Mouse (Mus musculus) neural tube, embryonic 13.5 days (tissue): ENCODE measurements at regions not wholly inside any gene's neighbourhood (a gene's known extent, or its start where the extent isn't known, plus 50 kb on each side); places are given as distances from the start of the nearest gene placed in this dataset.

Experiments used
- ATAC-seq: fragments of 200-750 bp; cut with Nextera tagmentation; 2 replicates; pipeline ENCODE4 v1.8.0; 2017; ENCODE audit warnings: low read depth, mild to moderate bottlenecking, moderate TSS enrichment, moderate library complexity
- H3K27ac ChIP-seq: fragments of 300-500 bp; sonication (generic); replicated peaks from 2 replicates; pipeline ENCODE4 v1.5.1; 2015; ENCODE audit warnings: moderate library complexity, mild to moderate bottlenecking, inconsistent platforms
- H3K27me3 ChIP-seq: fragments of 300-500 bp; sonication (generic); 2 replicates; pipeline ENCODE4 v1.6.1; 2015; ENCODE audit warnings: mild to moderate bottlenecking, inconsistent platforms
- H3K36me3 ChIP-seq: fragments of 300-500 bp; sonication (generic); 2 replicates; pipeline ENCODE4 v1.6.1; 2015; ENCODE audit warnings: mild to moderate bottlenecking, inconsistent platforms
- H3K4me1 ChIP-seq: fragments of 300-500 bp; sonication (generic); replicated peaks from 2 replicates; pipeline ENCODE4 v1.6.1; 2015; ENCODE audit warnings: inconsistent platforms
- H3K4me2 ChIP-seq: fragments of 300-500 bp; sonication (generic); 2 replicates; pipeline ENCODE4 v1.6.1; 2015; ENCODE audit warnings: inconsistent platforms, mild to moderate bottlenecking, moderate library complexity
- H3K4me3 ChIP-seq: fragments of 300-500 bp; sonication (generic); 2 replicates; pipeline ENCODE4 v1.5.1; 2015; ENCODE audit warnings: mild to moderate bottlenecking, inconsistent platforms
- H3K9ac ChIP-seq: fragments of 300-500 bp; sonication (generic); 2 replicates; pipeline ENCODE4 v1.6.1; 2015; ENCODE audit warnings: moderate library complexity, mild to moderate bottlenecking, inconsistent platforms
- H3K9me3 ChIP-seq: fragments of 300-500 bp; sonication (generic); 2 replicates; pipeline ENCODE4 v1.6.1; 2016; ENCODE audit warnings: inconsistent platforms
- WGBS: fragments of 180-500 bp; shearing (Covaris S2); methylation state at CpG from one replicate; pipeline ENCODE4 v1.1.7; 2015; 5-methylcytosine and 5-hydroxymethylcytosine counted together

DNA sequence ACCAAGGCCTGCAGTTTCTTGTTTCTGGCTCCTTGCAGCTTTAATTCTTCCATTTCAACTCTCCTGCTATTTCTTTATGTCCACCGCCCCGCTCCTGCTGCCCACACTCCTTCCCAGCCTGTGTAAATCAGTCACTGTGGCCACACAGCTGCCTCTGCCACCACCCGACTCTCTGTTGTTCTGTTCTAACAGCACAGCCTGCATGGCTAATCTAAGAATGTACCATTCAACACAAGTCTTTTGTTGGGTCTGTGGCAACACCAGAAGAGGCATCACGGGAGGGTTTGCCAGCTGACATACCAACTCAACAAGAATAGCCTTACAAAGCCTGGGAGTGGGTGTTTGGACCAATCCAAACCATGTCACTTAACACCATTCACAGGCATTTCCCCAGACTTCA, 264.9 kb upstream of the Pum3 start:
- ATAC-seq = no peak
- no peak overlapping the region for H3K4me3 ChIP-seq
- H3K9ac ChIP-seq = no peak overlapping the region
- no peaks in the 10 kb centered on the region for H3K36me3 ChIP-seq
- no peak overlapping the region for H3K27ac ChIP-seq
- no peak overlapping the region for H3K4me2 ChIP-seq
- no peaks in the 10 kb centered on the region for H3K27me3 ChIP-seq
- no peaks in the 10 kb centered on the region for H3K9me3 ChIP-seq
- 39% methylated on average over 4 of the region's 4 CpGs for WGBS
- no peaks in the 10 kb centered on the region for H3K4me1 ChIP-seq

DNA sequence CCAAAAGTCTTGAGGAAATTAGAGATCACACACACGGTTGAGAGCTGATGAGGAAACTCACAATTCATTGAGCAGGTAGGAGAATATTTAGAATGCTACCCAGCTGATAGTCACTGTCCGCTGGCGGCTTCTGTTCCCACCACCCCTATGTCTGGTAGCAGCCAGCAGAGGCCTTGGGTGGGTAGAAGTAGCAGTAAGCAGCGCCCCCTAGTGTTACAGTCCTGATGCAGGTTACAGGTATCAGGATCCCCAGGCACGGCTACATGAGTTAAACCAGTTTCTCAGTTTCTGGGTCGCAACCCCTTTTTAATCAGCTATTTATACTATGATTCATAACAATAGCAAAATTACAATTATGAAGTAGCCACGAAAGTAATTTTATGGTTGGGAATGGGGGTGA, 264.1 kb upstream of the Pum3 start:
- Histone ChIP-seq H3K9me3 (no peaks in the 10 kb centered on the region), H3K27me3 (no peaks in the 10 kb centered on the region), H3K9ac (no peak overlapping the region), H3K4me2 (no peak overlapping the region), H3K4me3 (no peak overlapping the region), H3K27ac (no peak overlapping the region), H3K4me1 (no peaks in the 10 kb centered on the region), H3K36me3 (no peaks in the 10 kb centered on the region)
- 78% methylated on average over 7 of the region's 7 CpGs for WGBS
- ATAC-seq = no peak

DNA sequence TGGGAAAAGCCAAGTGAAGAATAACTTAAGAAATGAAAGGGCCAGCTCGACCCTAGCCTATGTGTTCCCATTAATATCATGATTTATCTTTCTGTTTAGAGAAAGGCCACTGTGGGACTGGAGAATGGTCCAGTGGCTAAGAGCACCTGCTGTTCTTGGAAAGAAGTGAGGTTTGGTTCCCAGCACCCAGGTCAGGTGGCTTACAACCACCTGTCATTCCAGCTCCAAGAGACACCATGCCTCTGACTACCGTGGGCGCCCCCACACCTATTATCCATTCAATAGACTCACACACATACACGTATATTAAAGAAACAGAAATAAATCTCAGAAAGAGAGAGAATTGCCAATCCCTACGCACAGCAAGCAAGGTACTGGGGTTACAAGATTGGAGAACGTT, 263.3 kb upstream of the Pum3 start:
- ATAC-seq = no peak
- H3K4me1 ChIP-seq = no peaks in the 10 kb centered on the region
- no peaks in the 10 kb centered on the region for H3K36me3 ChIP-seq
- no peaks in the 10 kb centered on the region for H3K9me3 ChIP-seq
- no peaks in the 10 kb centered on the region for H3K27me3 ChIP-seq
- H3K27ac ChIP-seq = no peak overlapping the region
- H3K9ac ChIP-seq = no peak overlapping the region
- H3K4me2 ChIP-seq = no peak overlapping the region
- H3K4me3 ChIP-seq = no peak overlapping the region
- WGBS = 94% methylated on average over 6 of the region's 6 CpGs

DNA sequence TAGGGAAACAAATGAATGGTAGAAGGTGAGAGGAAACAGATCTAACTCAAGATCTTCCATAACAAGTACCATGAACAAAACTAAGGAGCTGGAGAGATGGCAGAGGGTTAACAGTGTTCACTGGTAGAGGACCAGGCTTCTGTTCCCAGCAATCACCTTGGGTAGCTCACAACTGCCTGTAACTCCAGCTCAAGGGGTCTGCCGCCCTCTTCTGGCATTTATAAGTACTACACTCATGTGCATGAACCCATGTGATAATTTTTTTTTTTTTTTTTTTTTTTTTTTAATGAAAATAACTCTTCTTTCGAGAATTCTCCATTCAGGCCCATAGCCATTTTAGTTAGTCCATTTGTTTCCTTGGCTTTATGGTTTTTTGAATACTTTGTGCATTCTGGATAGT, 253.8 kb upstream of the Pum3 start:
- no peak for ATAC-seq

DNA sequence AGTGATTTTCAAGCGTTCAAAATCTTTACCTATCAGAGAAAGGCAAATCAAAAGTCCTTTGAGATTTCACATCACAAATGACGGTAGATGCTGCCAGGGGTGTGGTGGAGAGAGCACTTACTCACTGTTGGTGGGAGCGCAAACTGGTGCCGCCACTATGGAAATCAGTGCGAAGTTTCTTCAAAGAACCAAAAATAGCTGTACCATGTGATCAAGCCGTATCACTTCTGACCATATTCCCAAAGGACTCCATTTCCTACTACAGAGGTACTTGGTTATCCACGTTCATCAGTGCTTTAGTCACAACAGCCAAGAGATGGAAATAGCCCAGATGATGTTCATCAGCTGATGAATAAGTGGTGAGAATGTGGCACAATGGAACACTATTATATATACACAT, 249.8 kb upstream of the Pum3 start:
- Histone ChIP-seq H3K27me3 (no peaks in the 10 kb centered on the region), H3K4me3 (no peak overlapping the region), H3K9ac (no peak overlapping the region), H3K9me3 (no peaks in the 10 kb centered on the region), H3K4me1 (no peaks in the 10 kb centered on the region), H3K4me2 (no peak overlapping the region), H3K36me3 (no peaks in the 10 kb centered on the region), H3K27ac (no peak overlapping the region)
- WGBS = 79% methylated on average over 7 of the region's 7 CpGs
- ATAC-seq = no peak

More for the DNA sequence above, 253.8 kb upstream of the Pum3 start:
- Histone ChIP-seq H3K27ac (no peak overlapping the region), H3K36me3 (no peaks in the 10 kb centered on the region), H3K4me1 (no peaks in the 10 kb centered on the region), H3K9ac (no peak overlapping the region), H3K4me2 (no peak overlapping the region), H3K4me3 (no peak overlapping the region), H3K27me3 (no peaks in the 10 kb centered on the region), H3K9me3 (no peaks in the 10 kb centered on the region)
- WGBS = 47% methylated on average over 2 of the region's 2 CpGs

DNA sequence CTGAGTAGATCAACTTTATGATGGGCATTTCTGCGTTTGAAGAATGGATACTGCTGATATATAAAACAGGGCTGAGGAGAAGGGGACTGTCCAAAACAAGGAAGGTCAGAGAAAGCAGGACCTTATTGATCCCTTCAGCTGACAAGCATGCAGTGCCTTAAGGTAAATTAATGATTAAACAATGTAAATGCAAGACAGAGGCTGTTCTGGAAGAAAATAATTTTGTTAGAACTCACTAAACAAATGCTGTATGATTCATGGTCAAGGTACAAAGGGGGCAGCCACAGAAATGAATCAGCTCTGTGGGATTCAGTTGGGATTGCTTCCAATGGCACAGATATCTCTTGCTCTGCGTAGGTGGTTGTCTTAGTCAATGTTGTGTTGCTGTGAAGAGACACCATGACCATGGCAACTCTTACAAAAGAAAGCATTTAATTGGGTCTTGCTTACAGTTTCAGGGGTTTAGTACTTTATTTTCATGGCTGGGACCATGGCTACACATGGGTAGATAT, 243.1 kb upstream of the Pum3 start:
- Histone ChIP-seq H3K9me3 (no peaks in the 10 kb centered on the region), H3K4me1 (no peaks in the 10 kb centered on the region), H3K27me3 (no peaks in the 10 kb centered on the region), H3K4me2 (no peak overlapping the region), H3K4me3 (no peak overlapping the region), H3K36me3 (no peaks in the 10 kb centered on the region), H3K9ac (no peak overlapping the region), H3K27ac (no peak overlapping the region)
- ATAC-seq = no peak
- WGBS = 84% methylated on average over 2 of the region's 2 CpGs

DNA sequence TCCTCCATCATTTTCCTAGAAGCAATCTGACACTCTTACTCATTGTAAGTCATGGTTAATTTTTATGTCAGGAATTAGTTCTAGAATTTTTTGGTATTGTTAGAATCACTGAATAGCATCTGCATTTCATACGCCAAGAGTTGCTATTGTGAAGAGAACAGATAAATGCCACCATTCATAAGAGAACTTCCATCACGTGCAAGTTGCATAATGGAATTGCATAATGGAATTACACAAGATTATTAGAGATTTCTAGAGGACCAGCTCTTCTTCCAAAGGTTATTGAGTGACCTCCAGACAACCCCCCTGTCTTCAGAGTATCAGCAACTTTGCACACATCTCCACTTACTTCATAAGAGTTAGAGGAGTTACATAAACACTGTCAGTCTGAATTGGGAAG, 233.7 kb upstream of the Pum3 start:
- Histone ChIP-seq H3K4me2 (no peak overlapping the region), H3K36me3 (no peaks in the 10 kb centered on the region), H3K4me3 (no peak overlapping the region), H3K27me3 (no peaks in the 10 kb centered on the region), H3K4me1 (no peaks in the 10 kb centered on the region), H3K27ac (no peak overlapping the region), H3K9me3 (no peaks in the 10 kb centered on the region), H3K9ac (no peak overlapping the region)
- 73% methylated on average over 2 of the region's 2 CpGs for WGBS
- no peak for ATAC-seq

DNA sequence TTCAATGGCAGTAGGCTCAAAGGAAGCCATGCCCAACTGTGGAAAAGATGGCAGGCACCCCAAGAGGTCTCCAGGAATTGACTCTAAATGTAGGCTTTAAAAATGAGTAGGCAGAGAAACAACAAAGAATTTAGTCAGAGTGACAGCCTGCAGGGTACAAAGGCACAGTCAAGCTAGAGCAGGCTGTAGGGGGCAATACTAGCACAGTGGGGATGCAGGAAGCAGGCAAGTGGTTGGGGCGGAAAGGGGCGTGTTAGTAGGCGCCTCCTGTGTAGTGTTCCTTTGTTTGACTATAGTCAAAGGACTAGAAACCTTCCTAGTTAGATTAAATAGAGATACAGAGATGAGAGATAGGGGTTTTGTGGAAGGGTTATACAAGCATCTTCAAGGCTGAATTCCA, 211.4 kb upstream of the Pum3 start:
- Histone ChIP-seq H3K4me1 (no peaks in the 10 kb centered on the region), H3K27ac (no peak overlapping the region), H3K9ac (no peak overlapping the region), H3K4me2 (no peak overlapping the region), H3K9me3 (no peaks in the 10 kb centered on the region), H3K27me3 (no peaks in the 10 kb centered on the region), H3K36me3 (no peaks in the 10 kb centered on the region), H3K4me3 (no peak overlapping the region)
- 11% methylated on average over 3 of the region's 3 CpGs for WGBS
- no peak for ATAC-seq

DNA sequence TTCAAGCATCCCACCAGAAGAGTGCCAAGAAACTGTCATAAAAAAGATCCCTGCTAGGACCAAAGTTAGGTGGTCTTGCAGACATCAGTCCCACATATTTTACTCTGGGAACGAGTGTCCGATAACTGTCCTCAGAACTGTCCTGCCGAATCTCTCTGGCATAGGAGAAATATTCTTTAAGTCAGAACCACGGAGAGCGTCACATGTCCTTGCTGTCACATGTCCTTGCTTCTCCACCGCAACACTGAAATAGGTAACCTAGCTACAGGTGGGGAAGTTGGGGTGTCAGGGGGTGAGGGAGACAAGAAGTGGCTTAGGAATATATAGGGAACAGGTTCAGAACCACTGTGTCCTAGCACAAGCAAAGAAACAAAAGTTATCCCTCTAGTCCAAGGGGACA, 203.5 kb upstream of the Pum3 start:
- Histone ChIP-seq H3K4me3 (no peak overlapping the region), H3K27ac (no peak overlapping the region), H3K4me1 (no peaks in the 10 kb centered on the region), H3K9ac (no peak overlapping the region), H3K36me3 (no peaks in the 10 kb centered on the region), H3K4me2 (no peak overlapping the region), H3K9me3 (no peaks in the 10 kb centered on the region), H3K27me3 (no peaks in the 10 kb centered on the region)
- no peak for ATAC-seq
- 74% methylated on average over 6 of the region's 6 CpGs for WGBS

DNA sequence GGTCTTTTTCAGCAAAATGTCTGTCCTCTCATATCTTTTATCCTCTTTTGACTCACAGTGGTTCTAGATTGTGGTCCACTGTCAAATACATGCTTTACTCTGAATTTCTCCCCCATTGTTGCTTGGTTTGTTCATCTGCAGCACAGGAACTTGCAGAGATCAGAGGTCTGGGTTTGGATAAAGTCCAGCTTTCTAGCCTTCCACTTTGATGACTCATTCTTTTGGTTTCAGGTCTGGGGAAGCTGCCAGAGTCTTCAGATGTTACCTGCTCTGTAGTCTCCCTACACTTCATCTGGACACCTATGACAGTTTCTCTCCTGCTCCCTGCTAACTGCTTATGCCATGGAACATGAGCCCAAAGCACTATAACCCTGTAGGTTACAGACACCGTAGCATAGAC, 198.0 kb upstream of the Pum3 start:
- H3K27me3 ChIP-seq = no peaks in the 10 kb centered on the region
- H3K27ac ChIP-seq = no peak overlapping the region
- no peak overlapping the region for H3K4me3 ChIP-seq
- 93% methylated on average over 1 of the region's 1 CpGs for WGBS
- H3K9me3 ChIP-seq = no peaks in the 10 kb centered on the region
- no peak for ATAC-seq
- H3K4me2 ChIP-seq = no peak overlapping the region
- no peak overlapping the region for H3K9ac ChIP-seq
- H3K36me3 ChIP-seq = no peaks in the 10 kb centered on the region
- H3K4me1 ChIP-seq = no peaks in the 10 kb centered on the region

DNA sequence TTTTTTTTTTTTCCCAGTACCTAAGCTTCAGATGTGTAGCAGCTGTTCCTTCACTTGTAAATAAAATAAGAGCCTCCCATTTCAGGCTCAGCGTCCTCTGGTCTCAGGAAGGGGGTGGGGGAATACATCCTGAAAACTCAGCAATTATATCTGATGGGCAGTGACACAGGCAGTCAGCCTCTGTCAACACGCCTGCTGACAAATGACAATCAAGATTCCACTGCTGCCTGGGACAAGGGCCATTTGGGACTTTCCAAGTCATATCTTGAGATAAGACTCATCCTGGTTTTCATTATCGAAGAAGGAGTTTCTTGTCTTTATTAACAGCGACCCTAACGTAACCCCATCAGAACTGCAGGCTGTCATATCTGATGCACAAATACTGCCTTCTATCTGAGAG, 187.9 kb upstream of the Pum3 start:
- H3K4me2 ChIP-seq = no peak overlapping the region
- no peak overlapping the region for H3K27ac ChIP-seq
- no peak overlapping the region for H3K9ac ChIP-seq
- ATAC-seq = no peak
- 77% methylated on average over 5 of the region's 5 CpGs for WGBS
- H3K4me1 ChIP-seq = no peaks in the 10 kb centered on the region
- H3K4me3 ChIP-seq = no peak overlapping the region
- no peaks in the 10 kb centered on the region for H3K9me3 ChIP-seq
- H3K27me3 ChIP-seq = no peaks in the 10 kb centered on the region
- no peaks in the 10 kb centered on the region for H3K36me3 ChIP-seq

DNA sequence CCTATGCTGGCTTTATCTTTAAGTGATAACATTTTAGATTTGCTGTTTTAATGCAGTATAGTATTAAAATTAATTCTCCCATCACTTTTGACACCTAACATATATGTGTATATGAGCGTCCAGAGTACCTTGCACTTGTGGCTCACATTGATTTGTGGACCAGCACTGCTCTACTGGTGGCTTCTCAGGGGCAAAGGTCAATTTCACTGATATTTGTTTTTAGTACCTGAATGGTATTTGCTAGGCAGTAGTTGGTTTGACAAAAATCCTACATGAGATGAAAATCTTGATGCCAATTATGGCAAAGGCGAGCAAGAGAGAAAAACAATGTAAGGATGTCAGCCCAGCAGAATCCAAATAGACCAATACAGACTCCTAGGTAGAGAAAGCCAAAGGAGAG, 177.3 kb upstream of the Pum3 start:
- no peaks in the 10 kb centered on the region for H3K9me3 ChIP-seq
- H3K27me3 ChIP-seq = no peaks in the 10 kb centered on the region
- no peak overlapping the region for H3K4me2 ChIP-seq
- H3K9ac ChIP-seq = no peak overlapping the region
- H3K27ac ChIP-seq = no peak overlapping the region
- no peaks in the 10 kb centered on the region for H3K36me3 ChIP-seq
- no peak overlapping the region for H3K4me3 ChIP-seq
- peaks cover 5% of the 10 kb centered on the region; the same call in 1 of the 2 replicates for H3K4me1 ChIP-seq
- ATAC-seq = no peak
- 87% methylated on average over 2 of the region's 2 CpGs for WGBS

DNA sequence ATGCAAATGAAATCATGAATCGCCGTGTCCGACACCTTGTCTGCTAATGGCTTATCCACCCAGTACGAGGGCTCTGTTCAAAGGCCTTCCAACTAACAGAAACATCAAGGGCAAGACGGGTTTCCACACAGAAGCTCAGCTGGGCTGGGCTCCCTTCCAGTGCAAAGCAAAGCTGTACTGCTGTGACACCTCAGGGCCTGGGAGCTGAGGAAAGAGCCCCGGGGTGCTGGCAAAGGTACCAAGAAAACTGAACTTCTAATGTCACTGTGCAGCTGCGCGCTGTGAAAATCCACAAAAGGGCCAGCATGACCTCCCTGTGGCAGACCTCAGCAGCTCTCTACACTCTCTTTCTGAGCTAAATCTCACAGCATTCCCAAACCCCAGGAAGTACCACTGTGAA, 173.7 kb upstream of the Pum3 start:
- peak; percentile 19; the same call in 1 of the 2 replicates for ATAC-seq
- no peaks in the 10 kb centered on the region for H3K27me3 ChIP-seq
- H3K4me1 ChIP-seq = peaks cover 19% of the 10 kb centered on the region
- H3K36me3 ChIP-seq = no peaks in the 10 kb centered on the region
- H3K27ac ChIP-seq = no peak overlapping the region
- no peak overlapping the region for H3K9ac ChIP-seq
- WGBS = 19% methylated on average over 8 of the region's 8 CpGs
- no peak overlapping the region for H3K4me3 ChIP-seq
- no peak overlapping the region for H3K4me2 ChIP-seq
- H3K9me3 ChIP-seq = no peaks in the 10 kb centered on the region
